Mouse (Mus musculus) ES-Bruce4 (cell line): ENCODE data around the gene Ntmt1. TPM values are rescaled to one million over a fixed set of nuclear protein-coding genes. Genes with fewer than 3 reads are reported as not detected.

ENCODE experiments used
- H3K27ac ChIP-seq: 2 replicates; pipeline ENCODE4 v1.5.1; 2012; ENCODE audit warnings: low read length, inconsistent platforms; ENCODE audit not compliant: insufficient read depth
- H3K27me3 ChIP-seq: 2 replicates; pipeline ENCODE4 v1.6.1; 2012; ENCODE audit warnings: mild to moderate bottlenecking, low read length, inconsistent platforms; ENCODE audit not compliant: control insufficient read depth, poor library complexity, insufficient read depth, severe bottlenecking
- H3K36me3 ChIP-seq: 2 replicates; pipeline ENCODE4 v1.6.1; 2012; ENCODE audit warnings: inconsistent platforms, mild to moderate bottlenecking, low read length, moderate library complexity; ENCODE audit not compliant: control insufficient read depth, poor library complexity, insufficient read depth, severe bottlenecking
- H3K4me1 ChIP-seq: one replicate; pipeline ENCODE4 v1.8.1; 2011; ENCODE audit warnings: low read length; ENCODE audit not compliant: control insufficient read depth, insufficient read depth
- H3K4me3 ChIP-seq: 2 replicates; pipeline ENCODE4 v1.5.1; 2011; ENCODE audit warnings: low read depth, mild to moderate bottlenecking, low read length
- H3K9ac ChIP-seq: 2 replicates; pipeline ENCODE4 v1.6.1; 2012; ENCODE audit warnings: low read depth, mild to moderate bottlenecking, inconsistent platforms; ENCODE audit not compliant: poor library complexity, severe bottlenecking
- H3K9me3 ChIP-seq: replicated peaks from 2 replicates; pipeline ENCODE4 v1.6.1; 2012; ENCODE audit warnings: mild to moderate bottlenecking, low read length, inconsistent platforms; ENCODE audit not compliant: control insufficient read depth, poor library complexity, insufficient read depth, severe bottlenecking
- CTCF ChIP-seq: IDR thresholded peaks from one replicate; pipeline ENCODE4 v1.8.1; 2011; ENCODE audit warnings: low read depth, low read length
- EP300 ChIP-seq: IDR thresholded peaks from 2 replicates; pipeline ENCODE4 v1.6.1; 2011; ENCODE audit warnings: low read depth, low read length; ENCODE audit not compliant: insufficient read depth
- POLR2A ChIP-seq: IDR thresholded peaks from one replicate; pipeline ENCODE4 v1.8.1; 2011; ENCODE audit warnings: low read length; ENCODE audit not compliant: insufficient read depth
- polyA plus RNA-seq: library from polyadenylated mRNA; stranded (reverse); fragments of >200 nt; gene quantifications from 2 replicates; pipeline ENCODE4 v1.2.4, GENCODE M21; 2011; ENCODE audit warnings: low read depth; ENCODE audit not compliant: missing spikeins, insufficient read depth, insufficient read length

Gene Ntmt1
- polyA plus RNA-seq, 1 experiment: 42.6 TPM

- no peaks in the 10 kb centered on the region for H3K36me3 ChIP-seq
- H3K9ac ChIP-seq: no peak overlapping the region
- 0 out of 2 replicates have a peak, but pooled peaks cover 4% of the 10 kb centered on the region for H3K9me3 ChIP-seq
- H3K27me3 ChIP-seq: no peaks in the 10 kb centered on the region
- H3K4me3 ChIP-seq: no peak overlapping the region
- H3K4me1 ChIP-seq: peaks cover 18% of the 10 kb centered on the region
- peak overlapping the region; percentile 75; the same call in 1 of the 2 replicates for H3K27ac ChIP-seq
- TF ChIP-seq CTCF: no peak
- TF ChIP-seq EP300: no peak
- TF ChIP-seq POLR2A: no peak
Observed at GRCm38 (mm10) chr2:30760706-30761105, 46.9 kb upstream of the Ntmt1 start.

GRCm38 (mm10) chr2:30766446-30766845 is 41.2 kb upstream of the Ntmt1 start:
- Histone ChIP-seq H3K27me3 (0 out of 2 replicates have a peak, but pooled peaks cover 1% of the 10 kb centered on the region), H3K4me3 (no peak overlapping the region), H3K4me1 (no peaks in the 10 kb centered on the region), H3K27ac (no peak overlapping the region), H3K36me3 (no peaks in the 10 kb centered on the region), H3K9ac (no peak overlapping the region), H3K9me3 (no peaks in the 10 kb centered on the region)
- TF ChIP-seq POLR2A (no peak), EP300 (no peak), CTCF (no peak)

GRCm38 (mm10) chr2:30767626-30768240 is 39.9 kb upstream of the Ntmt1 start:
- TF ChIP-seq CTCF (no peak), EP300 (no peak), POLR2A (no peak)
- Histone ChIP-seq H3K4me1 (peaks cover 2% of the 10 kb centered on the region), H3K36me3 (no peaks in the 10 kb centered on the region), H3K4me3 (no peak overlapping the region), H3K27me3 (0 out of 2 replicates have a peak, but pooled peaks cover 1% of the 10 kb centered on the region), H3K27ac (no peak overlapping the region), H3K9me3 (no peaks in the 10 kb centered on the region), H3K9ac (no peak overlapping the region)

- Histone ChIP-seq H3K27ac (no peak overlapping the region), H3K4me3 (no peak overlapping the region), H3K9ac (no peak overlapping the region), H3K4me1 (peaks cover 6% of the 10 kb centered on the region), H3K9me3 (no peaks in the 10 kb centered on the region), H3K27me3 (0 out of 2 replicates have a peak, but pooled peaks cover 1% of the 10 kb centered on the region), H3K36me3 (no peaks in the 10 kb centered on the region)
- TF ChIP-seq CTCF (no peak), POLR2A (no peak), EP300 (no peak)
Observed at GRCm38 (mm10) chr2:30768529-30768928, 39.1 kb upstream of the Ntmt1 start.

DNA sequence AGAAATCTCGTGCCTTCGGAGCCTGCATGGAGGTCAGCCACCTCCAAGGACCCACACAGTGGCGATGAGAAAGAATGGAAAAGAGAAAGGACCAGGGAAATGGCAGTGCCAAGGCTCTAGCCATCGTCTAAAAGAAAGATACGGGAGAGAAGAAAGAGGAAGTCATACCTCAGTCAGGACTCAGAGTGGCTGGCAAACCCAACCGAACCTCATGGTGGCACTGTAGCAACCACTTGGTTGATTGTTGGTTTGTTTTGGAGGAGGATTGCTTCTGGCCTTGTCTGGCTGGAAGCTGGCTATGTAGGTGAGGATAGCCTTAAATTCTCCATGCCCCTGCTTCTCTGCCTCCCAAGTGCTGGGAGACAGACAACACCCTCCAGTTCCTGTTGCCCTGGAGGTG is 38.4 kb upstream of the Ntmt1 start:
- H3K27ac ChIP-seq: no peak overlapping the region

DNA sequence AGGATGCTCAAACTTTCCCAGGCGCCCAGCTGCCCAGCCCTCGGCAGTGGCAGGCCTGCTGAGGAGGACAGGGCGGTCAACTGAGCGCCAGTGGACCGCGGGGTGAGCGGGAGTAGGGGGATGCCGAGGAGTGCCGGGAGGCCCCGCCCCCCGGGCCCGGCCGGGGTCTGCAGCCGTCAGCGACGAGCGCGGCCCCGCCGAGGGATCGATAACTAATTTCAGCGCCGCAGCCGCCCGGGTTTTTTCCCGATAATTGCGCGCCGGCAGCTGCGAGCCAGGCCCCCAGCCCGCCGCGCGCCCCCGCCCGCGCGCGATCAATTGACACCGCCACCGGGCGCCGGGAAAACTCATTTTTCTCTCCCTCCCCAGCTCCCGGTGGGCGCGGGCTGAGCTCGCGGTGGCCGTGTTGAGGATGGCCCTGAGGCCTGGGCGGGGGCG is 36.2 kb upstream of the Ntmt1 start:
- H3K4me3 ChIP-seq: peak overlapping the region; percentile 45
- H3K4me1 ChIP-seq: peaks cover 6% of the 10 kb centered on the region

More for the DNA sequence above, 38.4 kb upstream of the Ntmt1 start:
- H3K9me3 ChIP-seq: no peaks in the 10 kb centered on the region
- no peak overlapping the region for H3K9ac ChIP-seq
- TF ChIP-seq CTCF (peak; percentile 12), EP300 (no peak), POLR2A (no peak)
- no peak overlapping the region for H3K4me3 ChIP-seq
- peaks cover 6% of the 10 kb centered on the region for H3K4me1 ChIP-seq
- H3K27me3 ChIP-seq: 0 out of 2 replicates have a peak, but pooled peaks cover 1% of the 10 kb centered on the region
- H3K36me3 ChIP-seq: no peaks in the 10 kb centered on the region

More for the DNA sequence above, 36.2 kb upstream of the Ntmt1 start:
- TF ChIP-seq POLR2A (no peak), CTCF (no peak), EP300 (no peak)
- peak overlapping the region; percentile 59 for H3K9ac ChIP-seq
- no peaks in the 10 kb centered on the region for H3K9me3 ChIP-seq
- no peak overlapping the region for H3K27ac ChIP-seq
- no peaks in the 10 kb centered on the region for H3K36me3 ChIP-seq
- H3K27me3 ChIP-seq: 0 out of 2 replicates have a peak, but pooled peaks cover 1% of the 10 kb centered on the region
